Mouse (Mus musculus) erythroblast, embryonic 14.5 days (primary cell): ENCODE data around the gene Mad2l2.

Source experiments
- GATA1 ChIP-seq: IDR thresholded peaks from 2 replicates; pipeline ENCODE4 v1.6.1; 2012; ENCODE audit warnings: low read length, inconsistent platforms, mixed read lengths
- TAL1 ChIP-seq: IDR thresholded peaks from 3 replicates; pipeline ENCODE4 v1.6.1; 2012; ENCODE audit warnings: low read length, inconsistent platforms, mixed read lengths

GRCm38 (mm10) chr4:148184564-148184963 lies 54.4 kb downstream of the Mad2l2 start:
- TF ChIP-seq TAL1 (no peak), GATA1 (no peak)
